ENCODE assay signal across 16 mouse cellular contexts in the genomic region with DNA sequence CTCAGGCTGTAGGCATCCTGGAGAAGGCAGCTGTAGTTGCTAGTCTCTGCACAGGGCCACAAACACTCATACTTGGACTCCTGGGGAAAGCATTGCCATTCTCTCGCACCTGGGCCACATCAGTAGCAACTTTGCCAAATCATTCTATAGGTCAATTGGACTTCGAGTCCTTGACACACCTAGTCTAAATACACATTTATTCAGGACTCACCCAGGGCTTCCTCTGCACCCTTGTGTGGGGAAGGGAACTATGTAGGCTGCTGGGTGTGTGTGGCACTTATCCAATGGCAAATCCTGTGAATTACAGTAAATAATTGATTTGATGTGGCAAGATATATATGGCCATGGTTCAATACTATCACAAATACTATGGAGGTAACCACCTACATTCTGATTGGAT. TPM values are rescaled to one million over a fixed set of nuclear protein-coding genes. Genes with fewer than 3 reads are reported as not detected.
"Had no signal": no experiment of that assay in that cellular context is flagged by ENCODE, and none has a peak within 500 bp of the region (broad histone marks: within the 10 kb centered on the region; RNA-seq: fewer than 3 reads in every experiment).

No protein-coding gene starts in this region.

- H3K4me1 ChIP-seq: neural tube, embryonic 13.5 days; neural tube, embryonic 15.5 days; stomach, embryonic 15.5 days had no signal

- H3K36me3 ChIP-seq: neural tube, embryonic 13.5 days; neural tube, embryonic 15.5 days; stomach, embryonic 15.5 days had no signal

- DNase-seq: retina, postnatal 1 day; right cerebral cortex, adult 18-20 months; right cerebral cortex, postnatal 14 days; right cerebral cortex, postnatal 25 days; right cerebral cortex, postnatal 4 days; spleen, adult 18-20 months; thymus, adult 18-20 months; thymus, adult 2 months; thymus, postnatal 14 days; thymus, postnatal 25 days; thymus, postnatal 36 days; thymus, postnatal 4 days had no signal

- H3K4me2 ChIP-seq: neural tube, embryonic 13.5 days; neural tube, embryonic 15.5 days; stomach, embryonic 15.5 days had no signal

- H3K9me3 ChIP-seq: neural tube, embryonic 13.5 days; neural tube, embryonic 15.5 days; stomach, embryonic 15.5 days had no signal

- H3K9ac ChIP-seq: neural tube, embryonic 13.5 days; neural tube, embryonic 15.5 days; stomach, embryonic 15.5 days had no signal

- H3K4me3 ChIP-seq: neural tube, embryonic 13.5 days; neural tube, embryonic 15.5 days; stomach, embryonic 15.5 days had no signal

- H3K27ac ChIP-seq: neural tube, embryonic 13.5 days; neural tube, embryonic 15.5 days; stomach, embryonic 15.5 days had no signal

- H3K27me3 ChIP-seq: neural tube, embryonic 13.5 days; neural tube, embryonic 15.5 days; stomach, embryonic 15.5 days had no signal

RNA-seq across cellular contexts. Expression of gene Stc2, which starts 14.1 kb away (rescaled TPM):
- total RNA-seq: neutrophil, adult 5-6 weeks had no signal
